Mouse (Mus musculus): ENCODE results near the gene St6galnac4. TPM values are rescaled to one million over a fixed set of nuclear protein-coding genes. Genes with fewer than 3 reads are reported as not detected.

The St6galnac4 gene
- polyA plus RNA-seq, 1 experiment from 2014 or later, result 26.0 TPM

DNA sequence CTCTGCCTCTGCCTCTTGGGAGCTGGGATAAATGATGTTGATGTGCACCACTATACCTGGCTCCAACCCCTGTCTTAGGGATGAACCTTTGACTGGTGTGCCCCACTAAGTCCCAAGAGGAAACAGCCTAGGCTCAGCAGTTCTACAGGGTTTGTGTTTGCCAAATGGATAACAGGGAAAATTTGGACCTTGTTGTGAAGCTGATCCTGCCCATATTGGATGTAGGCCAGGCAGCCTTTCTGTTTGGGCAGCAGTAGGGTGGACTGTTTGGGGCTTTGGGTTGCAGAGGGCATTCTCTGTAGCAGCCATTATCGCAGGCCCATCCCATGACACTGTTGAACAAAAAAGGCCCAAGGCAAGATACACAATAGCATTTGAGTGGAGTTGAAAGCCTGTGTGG is 39.9 kb upstream of the St6galnac4 start:
- H3K9ac ChIP-seq (ENCODE audit: low read depth, low read length), result no peak overlapping the region
- 88% methylated on average over 1 of the region's 1 CpGs for WGBS
- H3K27me3 ChIP-seq (replicated peaks; ENCODE audit: control insufficient read depth, insufficient read depth, low read length), result no peaks in the 10 kb centered on the region
- no peak overlapping the region for H3K27ac ChIP-seq (ENCODE audit: low read depth, low read length)
- no peak overlapping the region for H3K4me3 ChIP-seq (ENCODE audit: low read depth, low read length)
- no peaks in the 10 kb centered on the region for H3K9me3 ChIP-seq (ENCODE audit: control insufficient read depth, low read length)
- ATAC-seq (replicated peaks; ENCODE audit: low FRiP score) (no peak), DNase-seq (ENCODE audit: low spot score) (no peak)
- no peaks in the 10 kb centered on the region for H3K4me1 ChIP-seq (replicated peaks; ENCODE audit: control insufficient read depth, insufficient read depth, low read length)
- H3K4me2 ChIP-seq, result no peak overlapping the region
- H3K36me3 ChIP-seq (ENCODE audit: control insufficient read depth, insufficient read depth, low read length), result no peaks in the 10 kb centered on the region

GRCm38 (mm10) chr2:32547380-32547779 is 39.5 kb upstream of the St6galnac4 start:
- no peak overlapping the region for H3K4me2 ChIP-seq
- no peaks in the 10 kb centered on the region for H3K36me3 ChIP-seq (ENCODE audit: control insufficient read depth, insufficient read depth, low read length)
- H3K4me1 ChIP-seq (replicated peaks; ENCODE audit: control insufficient read depth, insufficient read depth, low read length), result no peaks in the 10 kb centered on the region
- no peak for DNase-seq (ENCODE audit: low spot score)
- no peak for ATAC-seq (replicated peaks; ENCODE audit: low FRiP score)
- H3K4me3 ChIP-seq (ENCODE audit: low read depth, low read length), result no peak overlapping the region
- H3K27ac ChIP-seq (ENCODE audit: low read depth, low read length), result no peak overlapping the region
- no peak overlapping the region for H3K9ac ChIP-seq (ENCODE audit: low read depth, low read length)
- H3K9me3 ChIP-seq (ENCODE audit: control insufficient read depth, low read length), result no peaks in the 10 kb centered on the region
- H3K27me3 ChIP-seq (replicated peaks; ENCODE audit: control insufficient read depth, insufficient read depth, low read length), result no peaks in the 10 kb centered on the region
- WGBS, result 80% methylated on average over 5 of the region's 5 CpGs

- no peak overlapping the region for H3K27ac ChIP-seq (ENCODE audit: low read depth, low read length)
Measured at GRCm38 (mm10) chr2:32547964-32548739, 38.7 kb upstream of the St6galnac4 start.

DNA sequence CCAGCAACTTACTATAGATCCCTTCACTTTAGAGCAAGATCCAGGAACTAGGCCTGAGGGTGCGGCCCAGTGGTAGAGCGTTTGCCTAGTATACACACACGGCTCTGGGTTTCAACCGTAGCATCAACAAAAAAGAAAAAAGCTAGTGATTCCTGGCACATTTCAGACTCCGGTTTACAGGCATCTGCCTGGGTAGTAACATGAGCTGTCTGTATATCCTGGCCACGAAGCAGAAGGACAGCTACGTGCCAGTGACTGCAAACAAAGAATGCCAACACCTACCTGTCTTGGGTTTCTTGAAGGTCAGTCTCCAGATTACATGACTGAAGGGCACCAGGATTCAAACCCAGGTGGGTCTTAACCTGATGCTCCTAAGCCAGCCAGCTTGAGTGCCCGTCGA is 37.7 kb upstream of the St6galnac4 start:
- Histone ChIP-seq H3K27ac (ENCODE audit: low read depth, low read length) (no peak overlapping the region), H3K4me1 (replicated peaks; ENCODE audit: control insufficient read depth, insufficient read depth, low read length) (no peaks in the 10 kb centered on the region), H3K27me3 (replicated peaks; ENCODE audit: control insufficient read depth, insufficient read depth, low read length) (no peaks in the 10 kb centered on the region), H3K4me2 (no peak overlapping the region), H3K36me3 (ENCODE audit: control insufficient read depth, insufficient read depth, low read length) (no peaks in the 10 kb centered on the region), H3K9ac (ENCODE audit: low read depth, low read length) (no peak overlapping the region), H3K9me3 (ENCODE audit: control insufficient read depth, low read length) (no peaks in the 10 kb centered on the region), H3K4me3 (ENCODE audit: low read depth, low read length) (no peak overlapping the region)
- DNase-seq (ENCODE audit: low spot score) (no peak), ATAC-seq (replicated peaks; ENCODE audit: low FRiP score) (no peak)
- WGBS, result 84% methylated on average over 9 of the region's 9 CpGs

More at GRCm38 (mm10) chr2:32547964-32548739, 38.7 kb upstream of the St6galnac4 start:
- Histone ChIP-seq H3K9me3 (ENCODE audit: control insufficient read depth, low read length) (no peaks in the 10 kb centered on the region), H3K4me2 (no peak overlapping the region), H3K9ac (ENCODE audit: low read depth, low read length) (no peak overlapping the region), H3K4me1 (replicated peaks; ENCODE audit: control insufficient read depth, insufficient read depth, low read length) (no peaks in the 10 kb centered on the region), H3K36me3 (ENCODE audit: control insufficient read depth, insufficient read depth, low read length) (no peaks in the 10 kb centered on the region), H3K4me3 (ENCODE audit: low read depth, low read length) (no peak overlapping the region), H3K27me3 (replicated peaks; ENCODE audit: control insufficient read depth, insufficient read depth, low read length) (no peaks in the 10 kb centered on the region)
- ATAC-seq (replicated peaks; ENCODE audit: low FRiP score) (no peak), DNase-seq (ENCODE audit: low spot score) (no peak)
- WGBS, result 73% methylated on average over 7 of the region's 7 CpGs

DNA sequence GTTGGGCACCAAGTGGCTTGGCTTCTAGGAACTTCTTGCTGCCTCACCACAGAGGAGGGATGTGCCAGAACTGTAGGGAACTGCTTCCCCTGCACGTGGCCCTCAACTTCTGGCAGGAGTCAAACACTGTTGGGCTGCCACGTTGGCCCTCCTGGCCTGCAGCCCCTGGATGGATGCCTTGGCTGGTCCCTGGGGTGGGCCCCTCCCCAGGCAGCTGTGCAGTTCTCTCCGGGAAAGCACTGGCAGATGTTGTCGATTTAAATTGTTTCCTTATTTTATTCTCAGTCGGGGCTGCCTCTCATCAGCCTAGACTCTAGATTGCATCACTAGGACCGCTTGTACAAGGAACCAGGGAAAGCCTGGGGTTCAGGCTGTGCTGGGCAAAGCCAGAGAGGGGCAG is 37.1 kb upstream of the St6galnac4 start:
- 66% methylated on average over 6 of the region's 6 CpGs for WGBS
- H3K27ac ChIP-seq (ENCODE audit: low read depth, low read length), result no peak overlapping the region
- DNase-seq (ENCODE audit: low spot score), result no peak
- no peak overlapping the region for H3K4me3 ChIP-seq (ENCODE audit: low read depth, low read length)
- H3K36me3 ChIP-seq (ENCODE audit: control insufficient read depth, insufficient read depth, low read length), result no peaks in the 10 kb centered on the region
- H3K27me3 ChIP-seq (replicated peaks; ENCODE audit: control insufficient read depth, insufficient read depth, low read length), result no peaks in the 10 kb centered on the region
- H3K9me3 ChIP-seq (ENCODE audit: control insufficient read depth, low read length), result no peaks in the 10 kb centered on the region
- no peak for ATAC-seq (replicated peaks; ENCODE audit: low FRiP score)
- no peak overlapping the region for H3K9ac ChIP-seq (ENCODE audit: low read depth, low read length)
- no peaks in the 10 kb centered on the region for H3K4me1 ChIP-seq (replicated peaks; ENCODE audit: control insufficient read depth, insufficient read depth, low read length)
- no peak overlapping the region for H3K4me2 ChIP-seq

GRCm38 (mm10) chr2:32551236-32551635 is 35.7 kb upstream of the St6galnac4 start:
- WGBS, result 77% methylated on average over 5 of the region's 5 CpGs

GRCm38 (mm10) chr2:32553592-32554148 is 33.2 kb upstream of the St6galnac4 start:
- DNase-seq (ENCODE audit: low spot score), result no peak
- no peak for ATAC-seq (replicated peaks; ENCODE audit: low FRiP score)
- H3K36me3 ChIP-seq (ENCODE audit: control insufficient read depth, insufficient read depth, low read length), result no peaks in the 10 kb centered on the region
- 39% methylated on average over 7 of the region's 7 CpGs for WGBS
- no peak overlapping the region for H3K27ac ChIP-seq (ENCODE audit: low read depth, low read length)
- no peaks in the 10 kb centered on the region for H3K9me3 ChIP-seq (ENCODE audit: control insufficient read depth, low read length)
- no peak overlapping the region for H3K9ac ChIP-seq (ENCODE audit: low read depth, low read length)
- peaks cover 7% of the 10 kb centered on the region for H3K4me1 ChIP-seq (replicated peaks; ENCODE audit: control insufficient read depth, insufficient read depth, low read length)
- H3K4me2 ChIP-seq, result no peak overlapping the region
- H3K4me3 ChIP-seq (ENCODE audit: low read depth, low read length), result no peak overlapping the region
- no peaks in the 10 kb centered on the region for H3K27me3 ChIP-seq (replicated peaks; ENCODE audit: control insufficient read depth, insufficient read depth, low read length)

More at GRCm38 (mm10) chr2:32551236-32551635, 35.7 kb upstream of the St6galnac4 start:
- no peaks in the 10 kb centered on the region for H3K36me3 ChIP-seq (ENCODE audit: control insufficient read depth, insufficient read depth, low read length)
- H3K4me3 ChIP-seq (ENCODE audit: low read depth, low read length), result no peak overlapping the region
- no peaks in the 10 kb centered on the region for H3K27me3 ChIP-seq (replicated peaks; ENCODE audit: control insufficient read depth, insufficient read depth, low read length)
- ATAC-seq (replicated peaks; ENCODE audit: low FRiP score) (no peak), DNase-seq (ENCODE audit: low spot score) (no peak)
- no peaks in the 10 kb centered on the region for H3K9me3 ChIP-seq (ENCODE audit: control insufficient read depth, low read length)
- H3K9ac ChIP-seq (ENCODE audit: low read depth, low read length), result no peak overlapping the region
- H3K4me1 ChIP-seq (replicated peaks; ENCODE audit: control insufficient read depth, insufficient read depth, low read length), result peaks cover 7% of the 10 kb centered on the region
- H3K4me2 ChIP-seq, result no peak overlapping the region
- no peak overlapping the region for H3K27ac ChIP-seq (ENCODE audit: low read depth, low read length)

- no peak for ATAC-seq (replicated peaks; ENCODE audit: low FRiP score)
- no peak for DNase-seq (ENCODE audit: low spot score)
- no peak overlapping the region for H3K4me3 ChIP-seq (ENCODE audit: low read depth, low read length)
- H3K27me3 ChIP-seq (replicated peaks; ENCODE audit: control insufficient read depth, insufficient read depth, low read length), result no peaks in the 10 kb centered on the region
- no peaks in the 10 kb centered on the region for H3K9me3 ChIP-seq (ENCODE audit: control insufficient read depth, low read length)
- 53% methylated on average over 4 of the region's 4 CpGs for WGBS
- no peak overlapping the region for H3K4me2 ChIP-seq
- no peaks in the 10 kb centered on the region for H3K36me3 ChIP-seq (ENCODE audit: control insufficient read depth, insufficient read depth, low read length)
- H3K4me1 ChIP-seq (replicated peaks; ENCODE audit: control insufficient read depth, insufficient read depth, low read length), result peaks cover 11% of the 10 kb centered on the region
- H3K27ac ChIP-seq (ENCODE audit: low read depth, low read length), result no peak overlapping the region
- no peak overlapping the region for H3K9ac ChIP-seq (ENCODE audit: low read depth, low read length)
Measured at GRCm38 (mm10) chr2:32555484-32555883, 31.4 kb upstream of the St6galnac4 start.

DNA sequence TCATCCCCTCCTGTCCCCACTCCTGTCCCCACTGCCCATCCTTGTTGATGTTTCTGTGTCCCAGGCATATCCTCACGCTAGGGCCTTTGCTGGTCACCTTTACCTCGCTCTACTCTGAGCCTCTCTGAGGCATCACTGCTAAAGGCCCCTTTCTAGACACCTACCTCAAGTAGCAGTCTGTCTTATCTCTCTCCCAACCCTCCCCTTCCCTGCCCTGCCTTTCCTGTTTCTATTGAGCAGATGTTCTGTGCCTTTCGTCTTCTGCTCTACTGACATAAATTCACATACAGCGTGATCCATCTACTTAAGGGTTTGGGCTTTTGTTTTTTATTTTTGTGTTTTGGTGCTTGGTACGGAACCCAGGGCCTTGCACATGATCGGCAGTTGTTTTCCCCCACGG is 30.9 kb upstream of the St6galnac4 start:
- ATAC-seq (replicated peaks; ENCODE audit: low FRiP score), result no peak
- H3K27ac ChIP-seq (ENCODE audit: low read depth, low read length), result no peak overlapping the region
- H3K9me3 ChIP-seq (ENCODE audit: control insufficient read depth, low read length), result no peaks in the 10 kb centered on the region
- H3K4me1 ChIP-seq (replicated peaks; ENCODE audit: control insufficient read depth, insufficient read depth, low read length), result peaks cover 11% of the 10 kb centered on the region
- WGBS, result 64% methylated on average over 7 of the region's 7 CpGs
- H3K4me3 ChIP-seq (ENCODE audit: low read depth, low read length), result no peak overlapping the region
- no peak overlapping the region for H3K9ac ChIP-seq (ENCODE audit: low read depth, low read length)
- H3K27me3 ChIP-seq (replicated peaks; ENCODE audit: control insufficient read depth, insufficient read depth, low read length), result no peaks in the 10 kb centered on the region
- H3K4me2 ChIP-seq, result no peak overlapping the region
- H3K36me3 ChIP-seq (ENCODE audit: control insufficient read depth, insufficient read depth, low read length), result no peaks in the 10 kb centered on the region
- DNase-seq (ENCODE audit: low spot score), result no peak

Data from liver, embryonic 11.5 days (tissue).